Mouse (Mus musculus): ENCODE data around the gene Sapcd1. TPM values are rescaled to one million over a fixed set of nuclear protein-coding genes. Genes with fewer than 3 reads are reported as not detected.

The Sapcd1 gene
- polyA plus RNA-seq, 1 experiment from 2014 or later, result 2.5 TPM

GRCm38 (mm10) chr17:34979631-34980030 is 48.2 kb downstream of the Sapcd1 start:
- no peak overlapping the region for H3K4me2 ChIP-seq
- H3K27me3 ChIP-seq, result no peaks in the 10 kb centered on the region
- no peaks in the 10 kb centered on the region for H3K9me3 ChIP-seq
- ATAC-seq (ENCODE audit: low FRiP score), result no peak
- H3K9ac ChIP-seq, result no peak overlapping the region
- H3K4me3 ChIP-seq, result no peak overlapping the region
- peaks cover 24% of the 10 kb centered on the region for H3K4me1 ChIP-seq (replicated peaks)
- WGBS, result 96% methylated on average over 4 of the region's 4 CpGs
- no peaks in the 10 kb centered on the region; the same call in 1 of the 2 replicates for H3K36me3 ChIP-seq
- H3K27ac ChIP-seq, result no peak overlapping the region

- H3K4me2 ChIP-seq, result no peak overlapping the region
- WGBS, result 91% methylated on average over 27 of the region's 27 CpGs
These were observed 49.6 kb downstream of the Sapcd1 start for GRCm38 (mm10) chr17:34978239-34978638.

GRCm38 (mm10) chr17:34977000-34977399 is 50.8 kb downstream of the Sapcd1 start:
- peaks cover 14% of the 10 kb centered on the region; the same call in 1 of the 2 replicates for H3K27me3 ChIP-seq
- no peaks in the 10 kb centered on the region; the same call in 1 of the 2 replicates for H3K36me3 ChIP-seq
- H3K27ac ChIP-seq, result no peak overlapping the region
- H3K9me3 ChIP-seq, result no peaks in the 10 kb centered on the region
- no peak overlapping the region for H3K9ac ChIP-seq
- 95% methylated on average over 20 of the region's 20 CpGs for WGBS
- no peak for ATAC-seq (ENCODE audit: low FRiP score)
- no peak overlapping the region for H3K4me3 ChIP-seq
- peaks cover 20% of the 10 kb centered on the region for H3K4me1 ChIP-seq (replicated peaks)
- no peak overlapping the region for H3K4me2 ChIP-seq

More at GRCm38 (mm10) chr17:34978239-34978638, 49.6 kb downstream of the Sapcd1 start:
- Histone ChIP-seq H3K27me3 (peaks cover 7% of the 10 kb centered on the region; the same call in 1 of the 2 replicates), H3K27ac (no peak overlapping the region), H3K9me3 (no peaks in the 10 kb centered on the region), H3K4me1 (replicated peaks) (peaks cover 24% of the 10 kb centered on the region), H3K9ac (0 out of 2 replicates have a peak overlapping the region, but pooled peaks have one; percentile 8), H3K4me3 (no peak overlapping the region), H3K36me3 (no peaks in the 10 kb centered on the region; the same call in 1 of the 2 replicates)
- ATAC-seq (ENCODE audit: low FRiP score), result no peak

Other genes with a start within 250 kb of the Sapcd1 start
- not detected in 2 replicates for gene Cyp21a1, start 223.5 kb downstream of the Sapcd1 start, polyA plus RNA-seq (2015; fragmentation: Nextera tagmentation; extraction: Ambion mirVana)
- gene Stk19, start 191.1 kb downstream of the Sapcd1 start, polyA plus RNA-seq (2015; fragmentation: Nextera tagmentation; extraction: Ambion mirVana), result 36.5 and 40.5 TPM in 2 replicates
- 68.9 and 69.6 TPM in 2 replicates for gene Dxo, start 191.0 kb downstream of the Sapcd1 start, polyA plus RNA-seq (2015; fragmentation: Nextera tagmentation; extraction: Ambion mirVana)
- 54.1 and 60.4 TPM in 2 replicates for gene Skiv2l, start 177.8 kb downstream of the Sapcd1 start, polyA plus RNA-seq (2015; fragmentation: Nextera tagmentation; extraction: Ambion mirVana)
- 82.7 and 88.9 TPM in 2 replicates for gene Nelfe, start 177.6 kb downstream of the Sapcd1 start, polyA plus RNA-seq (2015; fragmentation: Nextera tagmentation; extraction: Ambion mirVana)
- 1.9 TPM in 2 replicates for gene Cfb, start 165.5 kb downstream of the Sapcd1 start, polyA plus RNA-seq (2015; fragmentation: Nextera tagmentation; extraction: Ambion mirVana)
- 13.5 and 13.9 TPM in 2 replicates for gene Zbtb12, start 148.5 kb downstream of the Sapcd1 start, polyA plus RNA-seq (2015; fragmentation: Nextera tagmentation; extraction: Ambion mirVana)
- 0.10 TPM in 1 of 2 replicates, not detected in the other for gene Gm20547, start 146.0 kb downstream of the Sapcd1 start, polyA plus RNA-seq (2015; fragmentation: Nextera tagmentation; extraction: Ambion mirVana)
- 1.4 and 2.3 TPM in 2 replicates for gene C2, start 129.8 kb downstream of the Sapcd1 start, polyA plus RNA-seq (2015; fragmentation: Nextera tagmentation; extraction: Ambion mirVana)
- gene Ehmt2, start 129.5 kb downstream of the Sapcd1 start, polyA plus RNA-seq (2015; fragmentation: Nextera tagmentation; extraction: Ambion mirVana), result 90.1 and 98.0 TPM in 2 replicates
- 0.17 TPM in 1 of 2 replicates, not detected in the other for gene Slc44a4, start 113.5 kb downstream of the Sapcd1 start, polyA plus RNA-seq (2015; fragmentation: Nextera tagmentation; extraction: Ambion mirVana)
- 30.6 and 31.5 TPM in 2 replicates for gene Neu1, start 96.8 kb downstream of the Sapcd1 start, polyA plus RNA-seq (2015; fragmentation: Nextera tagmentation; extraction: Ambion mirVana)
- gene Hspa1b, start 68.8 kb downstream of the Sapcd1 start, polyA plus RNA-seq (2015; fragmentation: Nextera tagmentation; extraction: Ambion mirVana), result 0.26 and 0.32 TPM in 2 replicates
- gene Gm20481, start 58.1 kb downstream of the Sapcd1 start, polyA plus RNA-seq (2015; fragmentation: Nextera tagmentation; extraction: Ambion mirVana), result not detected in 2 replicates
- 4.0 and 4.6 TPM in 2 replicates for gene Hspa1a, start 55.9 kb downstream of the Sapcd1 start, polyA plus RNA-seq (2015; fragmentation: Nextera tagmentation; extraction: Ambion mirVana)
- gene Hspa1l, start 55.3 kb downstream of the Sapcd1 start, polyA plus RNA-seq (2015; fragmentation: Nextera tagmentation; extraction: Ambion mirVana), result 0.85 and 1.1 TPM in 2 replicates
- 112 and 117 TPM in 2 replicates for gene Lsm2, start 46.2 kb downstream of the Sapcd1 start, polyA plus RNA-seq (2015; fragmentation: Nextera tagmentation; extraction: Ambion mirVana)
- 57.3 TPM in 2 replicates for gene Vars, start 27.0 kb downstream of the Sapcd1 start, polyA plus RNA-seq (2015; fragmentation: Nextera tagmentation; extraction: Ambion mirVana)
- gene Vwa7, start 11.4 kb downstream of the Sapcd1 start, polyA plus RNA-seq (2015; fragmentation: Nextera tagmentation; extraction: Ambion mirVana), result 0.16 and 0.18 TPM in 2 replicates
- 2.7 and 3.5 TPM in 2 replicates for gene Msh5, start 18.7 kb upstream of the Sapcd1 start, polyA plus RNA-seq (2015; fragmentation: Nextera tagmentation; extraction: Ambion mirVana)
- gene Clic1, start 21.9 kb upstream of the Sapcd1 start, polyA plus RNA-seq (2015; fragmentation: Nextera tagmentation; extraction: Ambion mirVana), result 100 and 102 TPM in 2 replicates
- 420 and 426 TPM in 2 replicates for gene Ddah2, start 31.0 kb upstream of the Sapcd1 start, polyA plus RNA-seq (2015; fragmentation: Nextera tagmentation; extraction: Ambion mirVana)
- gene Ly6g6c, start 37.4 kb upstream of the Sapcd1 start, polyA plus RNA-seq (2015; fragmentation: Nextera tagmentation; extraction: Ambion mirVana), result not detected in 2 replicates
- 0.25 and 0.31 TPM in 2 replicates for gene Mpig6b, start 38.2 kb upstream of the Sapcd1 start, polyA plus RNA-seq (2015; fragmentation: Nextera tagmentation; extraction: Ambion mirVana)
- gene Ly6g6e, start 48.9 kb upstream of the Sapcd1 start, polyA plus RNA-seq (2015; fragmentation: Nextera tagmentation; extraction: Ambion mirVana), result 0.45 TPM in 1 of 2 replicates, not detected in the other
- 0.61 and 1.1 TPM in 2 replicates for gene Ly6g6d, start 50.0 kb upstream of the Sapcd1 start, polyA plus RNA-seq (2015; fragmentation: Nextera tagmentation; extraction: Ambion mirVana)
- 0.19 and 0.28 TPM in 2 replicates for gene Ly6g6f, start 57.6 kb upstream of the Sapcd1 start, polyA plus RNA-seq (2015; fragmentation: Nextera tagmentation; extraction: Ambion mirVana)
- gene Abhd16a, start 61.2 kb upstream of the Sapcd1 start, polyA plus RNA-seq (2015; fragmentation: Nextera tagmentation; extraction: Ambion mirVana), result 86.9 and 93.8 TPM in 2 replicates
- gene Ly6g5c, start 80.3 kb upstream of the Sapcd1 start, polyA plus RNA-seq (2015; fragmentation: Nextera tagmentation; extraction: Ambion mirVana), result 0.36 TPM in 1 of 2 replicates, not detected in the other
- 1.1 and 1.9 TPM in 2 replicates for gene Ly6g5b, start 87.4 kb upstream of the Sapcd1 start, polyA plus RNA-seq (2015; fragmentation: Nextera tagmentation; extraction: Ambion mirVana)
- 21.6 and 24.4 TPM in 2 replicates for gene Gpank1, start 93.4 kb upstream of the Sapcd1 start, polyA plus RNA-seq (2015; fragmentation: Nextera tagmentation; extraction: Ambion mirVana)
- gene Csnk2b, start 94.0 kb upstream of the Sapcd1 start, polyA plus RNA-seq (2015; fragmentation: Nextera tagmentation; extraction: Ambion mirVana), result 317 and 322 TPM in 2 replicates
- gene D17H6S53E, start 98.4 kb upstream of the Sapcd1 start, polyA plus RNA-seq (2015; fragmentation: Nextera tagmentation; extraction: Ambion mirVana), result 10.2 and 11.2 TPM in 2 replicates
- 0.34 and 0.84 TPM in 2 replicates for gene Apom, start 104.0 kb upstream of the Sapcd1 start, polyA plus RNA-seq (2015; fragmentation: Nextera tagmentation; extraction: Ambion mirVana)
- 76.5 and 81.9 TPM in 2 replicates for gene Bag6, start 107.2 kb upstream of the Sapcd1 start, polyA plus RNA-seq (2015; fragmentation: Nextera tagmentation; extraction: Ambion mirVana)
- 181 and 196 TPM in 2 replicates for gene Prrc2a, start 136.9 kb upstream of the Sapcd1 start, polyA plus RNA-seq (2015; fragmentation: Nextera tagmentation; extraction: Ambion mirVana)
- 8.7 and 11.6 TPM in 2 replicates for gene Aif1, start 148.1 kb upstream of the Sapcd1 start, polyA plus RNA-seq (2015; fragmentation: Nextera tagmentation; extraction: Ambion mirVana)
- gene Lst1, start 160.4 kb upstream of the Sapcd1 start, polyA plus RNA-seq (2015; fragmentation: Nextera tagmentation; extraction: Ambion mirVana), result 6.8 and 8.9 TPM in 2 replicates
- 0.44 and 0.52 TPM in 2 replicates for gene Ltb, start 166.4 kb upstream of the Sapcd1 start, polyA plus RNA-seq (2015; fragmentation: Nextera tagmentation; extraction: Ambion mirVana)
- gene Tnf, start 174.0 kb upstream of the Sapcd1 start, polyA plus RNA-seq (2015; fragmentation: Nextera tagmentation; extraction: Ambion mirVana), result not detected in 2 replicates
- 0.23 and 0.27 TPM in 2 replicates for gene Lta, start 177.3 kb upstream of the Sapcd1 start, polyA plus RNA-seq (2015; fragmentation: Nextera tagmentation; extraction: Ambion mirVana)
- 0.57 and 0.83 TPM in 2 replicates for gene Gm16181, start 192.8 kb upstream of the Sapcd1 start, polyA plus RNA-seq (2015; fragmentation: Nextera tagmentation; extraction: Ambion mirVana)
- 52.4 and 54.2 TPM in 2 replicates for gene Atp6v1g2, start 205.6 kb upstream of the Sapcd1 start, polyA plus RNA-seq (2015; fragmentation: Nextera tagmentation; extraction: Ambion mirVana)
- gene Nfkbil1, start 207.8 kb upstream of the Sapcd1 start, polyA plus RNA-seq (2015; fragmentation: Nextera tagmentation; extraction: Ambion mirVana), result 8.4 and 10.8 TPM in 2 replicates
- 391 and 410 TPM in 2 replicates for gene Ddx39b, start 213.7 kb upstream of the Sapcd1 start, polyA plus RNA-seq (2015; fragmentation: Nextera tagmentation; extraction: Ambion mirVana)
- 73.4 and 73.6 TPM in 2 replicates for gene H2-D1, start 234.7 kb upstream of the Sapcd1 start, polyA plus RNA-seq (2015; fragmentation: Nextera tagmentation; extraction: Ambion mirVana)